Mouse (Mus musculus) lung, postnatal 0 days (tissue): ENCODE results near the gene Spata20. TPM values are rescaled to one million over a fixed set of nuclear protein-coding genes. Genes with fewer than 3 reads are reported as not detected.

Source experiments
- ATAC-seq: fragments of 200-750 bp; cut with Nextera tagmentation; 2 replicates; pipeline ENCODE4 v1.8.0; 2017; ENCODE audit warnings: moderate library complexity
- DNase-seq: peaks from one replicate; pipeline ENCODE4 v3.0.0-alpha.2; 2016; ENCODE audit warnings: low spot score
- H3K27ac ChIP-seq: fragments of 300-500 bp; sonication (generic); 2 replicates; pipeline ENCODE4 v1.5.1; 2014; ENCODE audit warnings: antibody characterized with exemption, mild to moderate bottlenecking, low read length, mixed read lengths
- H3K27me3 ChIP-seq: fragments of 300-500 bp; sonication (generic); replicated peaks from 2 replicates; pipeline ENCODE4 v1.6.1; 2014; ENCODE audit warnings: low read length, mixed read lengths; ENCODE audit not compliant: insufficient read depth
- H3K36me3 ChIP-seq: fragments of 300-500 bp; sonication (generic); 2 replicates; pipeline ENCODE4 v1.6.1; 2014; ENCODE audit warnings: low read length, mixed read lengths; ENCODE audit not compliant: insufficient read depth
- H3K4me1 ChIP-seq: fragments of 300-500 bp; sonication (generic); 2 replicates; pipeline ENCODE4 v1.6.1; 2014; ENCODE audit warnings: antibody characterized with exemption, low read depth, low read length, mixed read lengths; ENCODE audit not compliant: insufficient read depth
- H3K4me2 ChIP-seq: fragments of 300-500 bp; sonication (generic); replicated peaks from 2 replicates; pipeline ENCODE4 v1.6.1; 2014; ENCODE audit warnings: low read depth, mild to moderate bottlenecking, low read length, moderate library complexity, mixed read lengths
- H3K4me3 ChIP-seq: fragments of 300-500 bp; sonication (generic); 2 replicates; pipeline ENCODE4 v1.5.1; 2014; ENCODE audit warnings: low read depth, low read length
- H3K9ac ChIP-seq: fragments of 300-500 bp; sonication (generic); replicated peaks from 2 replicates; pipeline ENCODE4 v1.6.1; 2014; ENCODE audit warnings: low read depth, mild to moderate bottlenecking
- H3K9me3 ChIP-seq: fragments of 300-500 bp; sonication (generic); 2 replicates; pipeline ENCODE4 v1.6.1; 2016; ENCODE audit warnings: low read length, mixed read lengths
- CTCF ChIP-seq: IDR thresholded peaks from 2 replicates; pipeline ENCODE4 v1.5.1; 2016; ENCODE audit warnings: antibody characterized with exemption, mild to moderate bottlenecking
- EP300 ChIP-seq: IDR thresholded peaks from 2 replicates; pipeline ENCODE4 v1.6.1; 2016; ENCODE audit warnings: antibody characterized with exemption, mild to moderate bottlenecking, control low read depth
- WGBS: fragments of 180-500 bp; shearing (Covaris S2); extraction: QIAGEN DNeasy Blood & Tissue Kit; methylation state at CpG from one replicate; pipeline ENCODE4 v1.1.7; 2014; 5-methylcytosine and 5-hydroxymethylcytosine counted together
- polyA plus RNA-seq: library from polyadenylated mRNA; unstranded; fragments of >200 nt; fragmentation: Nextera tagmentation; extraction: Ambion mirVana; gene quantifications from 2 replicates; pipeline ENCODE4 v1.2.1, GENCODE M21; 2015

Spata20 gene
- polyA plus RNA-seq, 1 experiment from 2014 or later, result 0.14 TPM

GRCm38 (mm10) chr11:94484636-94485035 is 1.3 kb downstream of the Spata20 start:
- Histone ChIP-seq H3K36me3 (no peaks in the 10 kb centered on the region), H3K4me1 (no peaks in the 10 kb centered on the region), H3K9ac (no peak overlapping the region), H3K9me3 (no peaks in the 10 kb centered on the region), H3K4me3 (no peak overlapping the region), H3K27ac (no peak overlapping the region), H3K4me2 (no peak overlapping the region), H3K27me3 (0 out of 2 replicates have a peak, but pooled peaks cover 3% of the 10 kb centered on the region)
- 83% methylated on average over 9 of the region's 9 CpGs for WGBS
- no peak for TF ChIP-seq CTCF
- TF ChIP-seq EP300, result no peak
- ATAC-seq (no peak), DNase-seq (no peak)

GRCm38 (mm10) chr11:94483921-94484320 is 2.1 kb downstream of the Spata20 start:
- 75% methylated on average over 14 of the region's 14 CpGs for WGBS
- H3K4me3 ChIP-seq, result no peak overlapping the region
- H3K9ac ChIP-seq, result no peak overlapping the region
- no peaks in the 10 kb centered on the region for H3K9me3 ChIP-seq
- no peak overlapping the region for H3K27ac ChIP-seq
- no peak for TF ChIP-seq CTCF
- no peak for TF ChIP-seq EP300
- no peaks in the 10 kb centered on the region for H3K4me1 ChIP-seq
- H3K36me3 ChIP-seq, result no peaks in the 10 kb centered on the region
- no peak for ATAC-seq
- no peak overlapping the region for H3K4me2 ChIP-seq
- no peak for DNase-seq
- 0 out of 2 replicates have a peak, but pooled peaks cover 3% of the 10 kb centered on the region for H3K27me3 ChIP-seq

- 0 out of 2 replicates have a peak, but pooled peaks cover 3% of the 10 kb centered on the region for H3K27me3 ChIP-seq
- WGBS, result 77% methylated on average over 11 of the region's 11 CpGs
- no peaks in the 10 kb centered on the region for H3K36me3 ChIP-seq
- H3K4me3 ChIP-seq, result no peak overlapping the region
- H3K4me1 ChIP-seq, result no peaks in the 10 kb centered on the region
- no peak overlapping the region for H3K9ac ChIP-seq
- no peak for DNase-seq
- H3K4me2 ChIP-seq, result no peak overlapping the region
- no peaks in the 10 kb centered on the region for H3K9me3 ChIP-seq
- ATAC-seq, result no peak
- H3K27ac ChIP-seq, result no peak overlapping the region
- TF ChIP-seq EP300 (no peak), CTCF (no peak)
Measured at GRCm38 (mm10) chr11:94483436-94483835, 2.5 kb downstream of the Spata20 start.

DNA sequence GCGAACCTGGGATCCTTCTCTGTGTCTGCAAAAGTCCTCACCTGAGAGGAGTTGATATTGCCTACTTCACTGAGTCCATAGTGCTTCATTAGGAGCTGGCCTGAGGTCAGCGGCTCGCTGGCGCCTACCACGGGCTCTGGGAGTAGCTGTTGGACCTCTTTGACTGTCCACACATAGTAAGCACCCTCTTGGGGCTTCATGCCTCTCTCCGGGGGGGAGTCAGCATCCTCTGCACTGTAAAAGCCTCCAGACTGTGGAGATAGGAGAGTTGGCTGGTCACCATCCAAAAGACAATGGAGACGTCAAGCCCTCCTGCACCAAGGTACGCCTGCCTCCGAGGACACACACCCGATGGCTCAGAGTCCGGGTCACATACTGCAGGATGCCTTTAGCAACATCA is 3.2 kb downstream of the Spata20 start:
- no peaks in the 10 kb centered on the region for H3K9me3 ChIP-seq
- TF ChIP-seq CTCF (no peak), EP300 (no peak)
- no peaks in the 10 kb centered on the region for H3K4me1 ChIP-seq
- WGBS, result 85% methylated on average over 11 of the region's 11 CpGs
- H3K27me3 ChIP-seq, result 0 out of 2 replicates have a peak, but pooled peaks cover 3% of the 10 kb centered on the region
- no peak overlapping the region for H3K4me3 ChIP-seq
- DNase-seq (no peak), ATAC-seq (no peak)
- H3K4me2 ChIP-seq, result no peak overlapping the region
- no peak overlapping the region for H3K9ac ChIP-seq
- H3K36me3 ChIP-seq, result no peaks in the 10 kb centered on the region
- H3K27ac ChIP-seq, result no peak overlapping the region

- Histone ChIP-seq H3K27me3 (0 out of 2 replicates have a peak, but pooled peaks cover 3% of the 10 kb centered on the region), H3K4me3 (no peak overlapping the region), H3K9me3 (no peaks in the 10 kb centered on the region), H3K27ac (no peak overlapping the region), H3K4me1 (no peaks in the 10 kb centered on the region), H3K4me2 (no peak overlapping the region), H3K36me3 (no peaks in the 10 kb centered on the region), H3K9ac (no peak overlapping the region)
- WGBS, result 86% methylated on average over 7 of the region's 7 CpGs
- no peak for TF ChIP-seq CTCF
- TF ChIP-seq EP300, result no peak
- no peak for ATAC-seq
- no peak for DNase-seq
Measured at GRCm38 (mm10) chr11:94481963-94482362, 4.0 kb downstream of the Spata20 start.

GRCm38 (mm10) chr11:94480382-94480781 is 5.6 kb downstream of the Spata20 start:
- no peak overlapping the region for H3K4me3 ChIP-seq
- TF ChIP-seq CTCF, result no peak
- no peak for TF ChIP-seq EP300
- H3K9ac ChIP-seq, result no peak overlapping the region
- 88% methylated on average over 9 of the region's 9 CpGs for WGBS
- ATAC-seq, result no peak
- DNase-seq, result no peak
- no peak overlapping the region for H3K4me2 ChIP-seq
- H3K27me3 ChIP-seq, result 0 out of 2 replicates have a peak, but pooled peaks cover 6% of the 10 kb centered on the region
- H3K27ac ChIP-seq, result no peak overlapping the region
- no peaks in the 10 kb centered on the region for H3K4me1 ChIP-seq
- no peaks in the 10 kb centered on the region for H3K9me3 ChIP-seq
- H3K36me3 ChIP-seq, result no peaks in the 10 kb centered on the region

- Histone ChIP-seq H3K9me3 (no peaks in the 10 kb centered on the region), H3K36me3 (no peaks in the 10 kb centered on the region), H3K4me3 (no peak overlapping the region), H3K27me3 (peaks cover 16% of the 10 kb centered on the region), H3K4me1 (peaks cover 12% of the 10 kb centered on the region), H3K27ac (no peak overlapping the region), H3K9ac (no peak overlapping the region), H3K4me2 (no peak overlapping the region)
- TF ChIP-seq EP300, result no peak
- no peak for TF ChIP-seq CTCF
- DNase-seq (no peak), ATAC-seq (no peak)
- 71% methylated on average over 6 of the region's 6 CpGs for WGBS
Measured at GRCm38 (mm10) chr11:94477651-94478050, 8.3 kb downstream of the Spata20 start.
